Mouse (Mus musculus) myocyte (in vitro differentiated cells): ENCODE data around the gene Hook2.

Experiments used
- CEBPB ChIP-seq: IDR thresholded peaks from 2 replicates; pipeline ENCODE4 v1.6.1; 2011; ENCODE audit warnings: mild to moderate bottlenecking, moderate library complexity; ENCODE audit not compliant: poor library complexity, insufficient read depth, severe bottlenecking
- E2F4 ChIP-seq: IDR thresholded peaks from one replicate; pipeline ENCODE4 v1.6.1; 2011; ENCODE audit warnings: mild to moderate bottlenecking, control low read depth, moderate library complexity; ENCODE audit not compliant: insufficient read depth
- MAX ChIP-seq: IDR thresholded peaks from one replicate; pipeline ENCODE4 v1.6.1; 2011; ENCODE audit warnings: low read depth, mild to moderate bottlenecking, control low read depth
- MYOD1 ChIP-seq, 3 experiments: IDR thresholded peaks; one replicate each; pipeline ENCODE4 v1.6.1; 2011; ENCODE audit warnings: control low read depth in 2 of 3, low read depth in 2 of 3, mild to moderate bottlenecking in 2 of 3, moderate library complexity in 1 of 3; ENCODE audit not compliant: insufficient read length in 2 of 3, control insufficient read depth in 1 of 3
- MYOG ChIP-seq, 3 experiments: IDR thresholded peaks; one replicate each; pipeline ENCODE4 v1.6.1; 2011; ENCODE audit warnings: control low read depth in 2 of 3, low read depth in 2 of 3, mild to moderate bottlenecking in 2 of 3; ENCODE audit not compliant: insufficient read length in 2 of 3, control insufficient read depth in 1 of 3, insufficient read depth in 1 of 3
- POLR2A ChIP-seq: IDR thresholded peaks from one replicate; pipeline ENCODE4 v1.6.1; 2011; ENCODE audit warnings: low read depth, mild to moderate bottlenecking, control low read depth, moderate library complexity; ENCODE audit not compliant: insufficient read length
- POLR2AphosphoS2 ChIP-seq: IDR thresholded peaks from one replicate; pipeline ENCODE4 v1.6.1; 2011; ENCODE audit warnings: low read depth, control low read depth; ENCODE audit not compliant: insufficient read length
- REST ChIP-seq: IDR thresholded peaks from one replicate; pipeline ENCODE4 v1.6.1; 2011; ENCODE audit warnings: mild to moderate bottlenecking, control low read depth, moderate library complexity; ENCODE audit not compliant: insufficient read depth, insufficient read length
- TCF12 ChIP-seq: IDR thresholded peaks from one replicate; pipeline ENCODE4 v1.6.1; 2011; ENCODE audit warnings: mild to moderate bottlenecking, control low read depth; ENCODE audit not compliant: poor library complexity, insufficient read depth, severe bottlenecking
- USF1 ChIP-seq: IDR thresholded peaks from one replicate; pipeline ENCODE4 v1.6.1; 2011; ENCODE audit warnings: low read depth, mild to moderate bottlenecking, control low read depth, moderate library complexity

GRCm38 (mm10) chr8:84985684-84986378 lies 4.6 kb upstream of the Hook2 start:
- TF ChIP-seq TCF12 (no peak), POLR2A (peak; percentile 57), POLR2AphosphoS2 (peak; percentile 32), MAX (peak; percentile 10), REST (no peak), MYOG (IDR thresholded peaks at IDR 0.05; ENCODE audit: control insufficient read depth in 1 of 3, insufficient read depth in 1 of 3, insufficient read length in 2 of 3, low read depth in 2 of 3) (no peak), USF1 (no peak), MYOD1 (IDR thresholded peaks at IDR 0.05; ENCODE audit: control insufficient read depth in 1 of 3, insufficient read length in 2 of 3, low read depth in 2 of 3) (no peak), CEBPB (no peak), E2F4 (no peak)
